Mouse (Mus musculus): ENCODE measurements around the gene Adat2. TPM values are rescaled to one million over a fixed set of nuclear protein-coding genes. Genes with fewer than 3 reads are reported as not detected.

Adat2 gene
- total RNA-seq (2023; ENCODE audit: inconsistent age) = 6.8 to 9.0 TPM (median 8.3 TPM) in 4 replicates

GRCm38 (mm10) chr10:13552646-13553497 lies at the start of gene Adat2, which contains the start of gene Pex3:
Gene Adat2, plus strand, starts transcription at chr10:13552894.
Gene Pex3, minus strand, starts transcription at chr10:13553142.

Other genes with a start within 250 kb of the Adat2 start
- gene Phactr2, start 78.5 kb upstream of the Adat2 start, total RNA-seq (2023; ENCODE audit: inconsistent age) = 0.51 to 0.84 TPM (median 0.75 TPM) in 4 replicates
- gene Fuca2, start 53.4 kb upstream of the Adat2 start, total RNA-seq (2023; ENCODE audit: inconsistent age) = 26.7 to 33.7 TPM (median 30.8 TPM) in 4 replicates
- 19.8 to 25.4 TPM (median 21.8 TPM) in 4 replicates for gene Pex3, start 248 bp downstream of the Adat2 start, total RNA-seq (2023; ENCODE audit: inconsistent age)

All from B cell, adult (primary cell).